Mouse (Mus musculus): ENCODE measurements around the gene Hey2. TPM values are rescaled to one million over a fixed set of nuclear protein-coding genes. Genes with fewer than 3 reads are reported as not detected.

Hey2 gene
- not detected in 2 replicates for polyA plus RNA-seq (2012; ENCODE audit: insufficient read depth, insufficient read length, missing spikeins)

DNA sequence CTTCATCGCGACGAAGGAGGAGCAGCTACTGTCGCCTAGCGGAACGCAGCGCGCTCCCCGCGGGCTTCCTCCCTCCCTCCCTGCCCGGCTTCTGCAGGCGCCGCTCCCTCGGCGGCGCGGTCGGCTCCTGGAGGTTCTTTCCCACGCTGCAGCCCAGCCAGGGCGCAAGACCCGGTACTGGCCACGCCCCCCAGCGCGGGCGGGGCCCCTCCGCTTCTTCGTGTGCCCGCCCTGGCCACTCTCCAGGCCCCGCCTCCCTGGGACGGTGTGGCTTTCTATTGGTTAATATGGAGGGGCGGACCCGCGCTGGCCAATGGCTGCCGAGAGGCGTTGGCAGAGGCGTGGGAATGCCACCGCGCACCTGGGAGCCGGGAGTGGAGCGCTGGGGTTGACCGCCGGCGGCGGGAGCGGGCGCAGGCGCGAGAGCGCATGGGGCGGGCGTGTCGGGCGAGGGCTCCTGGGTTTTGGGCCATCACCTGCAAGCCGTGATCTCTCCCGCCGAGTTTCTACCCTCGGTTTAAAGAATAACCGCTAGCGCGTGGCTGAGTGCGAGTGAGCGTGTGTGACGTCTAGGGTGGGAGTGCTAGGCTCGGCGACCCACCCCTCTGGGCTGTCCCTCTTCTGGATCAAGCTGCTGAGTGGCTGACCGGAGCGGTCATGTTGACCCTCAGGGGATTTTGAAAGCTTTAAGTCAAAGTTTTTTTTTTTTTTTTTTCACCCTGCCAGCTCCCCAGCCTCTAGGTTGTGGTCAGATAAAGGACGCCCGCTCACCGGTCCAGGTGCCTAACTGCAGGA, at the start of gene Hey2:
Gene Hey2, minus strand, starts transcription at position 159 of the 795 bp plus-strand sequence.
- no peaks in the 10 kb centered on the region for H3K4me1 ChIP-seq (ENCODE audit: control insufficient read depth, insufficient read depth, low read length)
- no peak for TF ChIP-seq POLR2A (IDR thresholded peaks at IDR 0.05; ENCODE audit: borderline replicate concordance, low read depth, low read length)
- no peak for TF ChIP-seq CTCF (IDR thresholded peaks at IDR 0.05; ENCODE audit: low read depth, low read length)
- no peak within 1 kb of the TSS for H3K27ac ChIP-seq (ENCODE audit: insufficient read depth, low read depth, low read length)
- peak within 1 kb of the TSS; percentile 62 for H3K4me3 ChIP-seq (ENCODE audit: insufficient read depth, low read length)

- H3K27ac ChIP-seq (ENCODE audit: insufficient read depth, low read depth, low read length): no peak overlapping the region
- TF ChIP-seq CTCF (IDR thresholded peaks at IDR 0.05; ENCODE audit: low read depth, low read length) (no peak), POLR2A (IDR thresholded peaks at IDR 0.05; ENCODE audit: borderline replicate concordance, low read depth, low read length) (no peak)
- no peak overlapping the region for H3K4me3 ChIP-seq (ENCODE audit: insufficient read depth, low read length)
- H3K4me1 ChIP-seq (ENCODE audit: control insufficient read depth, insufficient read depth, low read length): no peaks in the 10 kb centered on the region
Measured at GRCm38 (mm10) chr10:30883085-30883760, 40.6 kb upstream of the Hey2 start.

DNA sequence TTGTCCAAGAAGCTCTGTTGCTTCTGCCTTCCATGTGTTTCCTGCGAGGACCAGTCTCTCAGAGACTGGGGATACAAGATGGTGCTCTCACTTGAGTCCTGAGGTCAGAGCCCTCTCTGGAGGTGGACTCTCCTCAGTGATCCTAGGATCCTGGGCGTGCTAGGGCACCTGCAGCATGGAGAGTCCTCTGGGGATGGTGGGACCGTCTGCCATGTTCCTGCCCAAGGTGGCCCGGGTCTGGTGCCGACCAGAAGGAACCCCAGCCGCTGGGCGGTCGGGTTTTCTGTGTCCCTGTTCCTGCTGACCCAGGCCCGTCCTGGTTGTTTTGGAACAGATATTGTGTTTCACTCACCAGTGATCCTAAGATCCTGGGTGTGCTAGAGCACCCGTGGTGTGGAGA, 38.5 kb upstream of the Hey2 start:
- Histone ChIP-seq H3K4me3 (ENCODE audit: insufficient read depth, low read length) (no peak overlapping the region), H3K27ac (ENCODE audit: insufficient read depth, low read depth, low read length) (no peak overlapping the region), H3K4me1 (ENCODE audit: control insufficient read depth, insufficient read depth, low read length) (no peaks in the 10 kb centered on the region)
- no peak for TF ChIP-seq POLR2A (IDR thresholded peaks at IDR 0.05; ENCODE audit: borderline replicate concordance, low read depth, low read length)
- no peak for TF ChIP-seq CTCF (IDR thresholded peaks at IDR 0.05; ENCODE audit: low read depth, low read length)

GRCm38 (mm10) chr10:30845101-30845825, 2.7 kb upstream of the Hey2 start:
- TF ChIP-seq POLR2A (IDR thresholded peaks at IDR 0.05; ENCODE audit: borderline replicate concordance, low read depth, low read length) (no peak), CTCF (IDR thresholded peaks at IDR 0.05; ENCODE audit: low read depth, low read length) (no peak)
- Histone ChIP-seq H3K4me1 (ENCODE audit: control insufficient read depth, insufficient read depth, low read length) (no peaks in the 10 kb centered on the region), H3K27ac (ENCODE audit: insufficient read depth, low read depth, low read length) (no peak overlapping the region), H3K4me3 (ENCODE audit: insufficient read depth, low read length) (no peak overlapping the region)

GRCm38 (mm10) chr10:30844191-30845010, 1.8 kb upstream of the Hey2 start:
- TF ChIP-seq POLR2A (IDR thresholded peaks at IDR 0.05; ENCODE audit: borderline replicate concordance, low read depth, low read length) (no peak), CTCF (IDR thresholded peaks at IDR 0.05; ENCODE audit: low read depth, low read length) (no peak)
- Histone ChIP-seq H3K4me3 (ENCODE audit: insufficient read depth, low read length) (no peak overlapping the region), H3K27ac (ENCODE audit: insufficient read depth, low read depth, low read length) (no peak overlapping the region), H3K4me1 (ENCODE audit: control insufficient read depth, insufficient read depth, low read length) (no peaks in the 10 kb centered on the region)

DNA sequence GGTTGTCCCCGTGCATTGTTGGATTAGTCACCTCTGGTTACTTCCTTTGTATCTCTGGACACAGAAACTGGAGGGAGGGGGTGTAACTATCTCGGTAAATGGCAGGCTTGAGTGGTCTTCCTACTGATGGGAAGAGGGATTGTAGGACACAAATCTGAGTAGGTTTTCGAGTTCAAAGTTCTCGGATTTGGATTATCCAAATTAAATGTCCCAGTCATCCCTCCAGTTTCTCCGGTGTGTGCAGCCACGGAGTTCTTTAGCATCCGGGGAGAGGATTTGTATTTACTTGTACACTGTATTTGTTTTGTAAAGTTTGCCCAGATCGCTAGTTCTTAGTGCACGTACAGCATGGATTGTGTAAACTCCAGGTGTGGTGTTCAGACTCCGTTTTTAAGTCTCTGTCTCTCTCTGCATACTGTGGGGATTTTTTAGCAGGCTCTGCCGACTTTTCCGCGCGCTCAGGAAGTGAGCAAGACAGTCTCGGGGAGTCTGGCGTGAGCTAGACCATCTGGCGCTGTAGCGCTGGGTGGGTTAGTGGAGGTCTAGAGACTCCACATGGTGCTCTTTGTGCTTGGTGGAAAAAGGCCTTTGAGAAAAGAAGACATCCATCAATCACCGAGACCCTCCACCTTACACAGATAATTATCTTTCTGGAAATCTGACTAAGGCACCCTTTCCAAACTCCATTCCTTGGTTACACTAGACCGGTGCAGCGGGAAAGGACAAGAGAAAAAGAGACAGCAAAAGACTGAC, 1.0 kb upstream of the Hey2 start:
- Histone ChIP-seq H3K4me1 (ENCODE audit: control insufficient read depth, insufficient read depth, low read length) (no peaks in the 10 kb centered on the region), H3K27ac (ENCODE audit: insufficient read depth, low read depth, low read length) (no peak overlapping the region), H3K4me3 (ENCODE audit: insufficient read depth, low read length) (peak overlapping the region; percentile 62)
- TF ChIP-seq POLR2A (IDR thresholded peaks at IDR 0.05; ENCODE audit: borderline replicate concordance, low read depth, low read length): no peak
- no peak for TF ChIP-seq CTCF (IDR thresholded peaks at IDR 0.05; ENCODE audit: low read depth, low read length)

GRCm38 (mm10) chr10:30842228-30842627, 373 bp downstream of the Hey2 start:
- no peak overlapping the region for H3K27ac ChIP-seq (ENCODE audit: insufficient read depth, low read depth, low read length)
- H3K4me3 ChIP-seq (ENCODE audit: insufficient read depth, low read length): peak overlapping the region; percentile 62
- TF ChIP-seq CTCF (IDR thresholded peaks at IDR 0.05; ENCODE audit: low read depth, low read length) (no peak), POLR2A (IDR thresholded peaks at IDR 0.05; ENCODE audit: borderline replicate concordance, low read depth, low read length) (no peak)
- H3K4me1 ChIP-seq (ENCODE audit: control insufficient read depth, insufficient read depth, low read length): no peaks in the 10 kb centered on the region

DNA sequence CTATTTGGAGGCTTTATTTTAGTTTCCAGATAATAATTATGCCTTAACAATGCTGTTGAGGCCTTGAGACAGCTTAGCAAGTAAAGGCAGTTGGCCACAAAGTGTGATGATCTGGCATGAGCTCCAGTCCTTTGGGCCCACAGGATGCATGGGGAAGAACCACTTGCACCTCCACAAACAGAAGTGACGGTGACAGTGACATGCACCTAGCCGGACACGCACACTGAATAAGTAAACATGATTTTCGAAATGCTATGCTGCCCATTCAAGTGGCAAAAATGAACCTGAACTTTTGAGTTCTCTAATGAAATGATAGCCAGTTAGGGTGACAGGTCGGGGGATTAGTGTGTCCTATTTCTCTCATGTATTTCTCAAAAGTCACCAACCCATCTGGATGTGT, 1.8 kb downstream of the Hey2 start:
- TF ChIP-seq CTCF (IDR thresholded peaks at IDR 0.05; ENCODE audit: low read depth, low read length) (no peak), POLR2A (IDR thresholded peaks at IDR 0.05; ENCODE audit: borderline replicate concordance, low read depth, low read length) (no peak)
- Histone ChIP-seq H3K4me1 (ENCODE audit: control insufficient read depth, insufficient read depth, low read length) (no peaks in the 10 kb centered on the region), H3K27ac (ENCODE audit: insufficient read depth, low read depth, low read length) (no peak overlapping the region), H3K4me3 (ENCODE audit: insufficient read depth, low read length) (no peak overlapping the region)

Data from bone marrow macrophage, adult 2 months (primary cell).